Mouse (Mus musculus) myocyte (in vitro differentiated cells): ENCODE measurements around the gene Fam110a. TPM values are rescaled to one million over a fixed set of nuclear protein-coding genes. Genes with fewer than 3 reads are reported as not detected.

Experiments used
- H3K27me3 ChIP-seq: one replicate; pipeline ENCODE4 v1.6.1; 2011; ENCODE audit not compliant: control insufficient read depth, insufficient read depth, insufficient read length
- H3K36me3 ChIP-seq: one replicate; pipeline ENCODE4 v1.6.1; 2011; ENCODE audit not compliant: control insufficient read depth, insufficient read depth
- H3K4me2 ChIP-seq: one replicate; pipeline ENCODE4 v1.6.1; 2011; ENCODE audit warnings: low read depth, control low read depth
- H3K4me3 ChIP-seq: one replicate; pipeline ENCODE4 v1.5.1; 2011; ENCODE audit warnings: mild to moderate bottlenecking, control low read depth, moderate library complexity
- H3K79me2 ChIP-seq: one replicate; pipeline ENCODE4 v1.6.1; 2011; ENCODE audit not compliant: control insufficient read depth, insufficient read depth
- H3ac ChIP-seq: one replicate; pipeline ENCODE4 v1.6.1; 2011; ENCODE audit not compliant: control insufficient read depth, insufficient read length
- CEBPB ChIP-seq: IDR thresholded peaks from 2 replicates; pipeline ENCODE4 v1.6.1; 2011; ENCODE audit warnings: mild to moderate bottlenecking, moderate library complexity; ENCODE audit not compliant: poor library complexity, insufficient read depth, severe bottlenecking
- E2F4 ChIP-seq: IDR thresholded peaks from one replicate; pipeline ENCODE4 v1.6.1; 2011; ENCODE audit warnings: mild to moderate bottlenecking, control low read depth, moderate library complexity; ENCODE audit not compliant: insufficient read depth
- MAX ChIP-seq: IDR thresholded peaks from one replicate; pipeline ENCODE4 v1.6.1; 2011; ENCODE audit warnings: low read depth, mild to moderate bottlenecking, control low read depth
- MYOD1 ChIP-seq, 3 experiments: IDR thresholded peaks; one replicate each; pipeline ENCODE4 v1.6.1; 2011; ENCODE audit warnings: control low read depth in 2 of 3, low read depth in 2 of 3, mild to moderate bottlenecking in 2 of 3, moderate library complexity in 1 of 3; ENCODE audit not compliant: insufficient read length in 2 of 3, control insufficient read depth in 1 of 3
- MYOG ChIP-seq, 3 experiments: IDR thresholded peaks; one replicate each; pipeline ENCODE4 v1.6.1; 2011; ENCODE audit warnings: control low read depth in 2 of 3, low read depth in 2 of 3, mild to moderate bottlenecking in 2 of 3; ENCODE audit not compliant: insufficient read length in 2 of 3, control insufficient read depth in 1 of 3, insufficient read depth in 1 of 3
- POLR2A ChIP-seq: IDR thresholded peaks from one replicate; pipeline ENCODE4 v1.6.1; 2011; ENCODE audit warnings: low read depth, mild to moderate bottlenecking, control low read depth, moderate library complexity; ENCODE audit not compliant: insufficient read length
- POLR2AphosphoS2 ChIP-seq: IDR thresholded peaks from one replicate; pipeline ENCODE4 v1.6.1; 2011; ENCODE audit warnings: low read depth, control low read depth; ENCODE audit not compliant: insufficient read length
- REST ChIP-seq: IDR thresholded peaks from one replicate; pipeline ENCODE4 v1.6.1; 2011; ENCODE audit warnings: mild to moderate bottlenecking, control low read depth, moderate library complexity; ENCODE audit not compliant: insufficient read depth, insufficient read length
- SRF ChIP-seq: IDR thresholded peaks from one replicate; pipeline ENCODE4 v1.6.1; 2011; ENCODE audit warnings: low read depth; ENCODE audit not compliant: control insufficient read depth, insufficient read length
- TCF12 ChIP-seq: IDR thresholded peaks from one replicate; pipeline ENCODE4 v1.6.1; 2011; ENCODE audit warnings: mild to moderate bottlenecking, control low read depth; ENCODE audit not compliant: poor library complexity, insufficient read depth, severe bottlenecking
- TCF3 ChIP-seq: IDR thresholded peaks from one replicate; pipeline ENCODE4 v1.6.1; 2011; ENCODE audit warnings: low read depth, control low read depth; ENCODE audit not compliant: insufficient read length
- USF1 ChIP-seq: IDR thresholded peaks from one replicate; pipeline ENCODE4 v1.6.1; 2011; ENCODE audit warnings: low read depth, mild to moderate bottlenecking, control low read depth, moderate library complexity
- polyA plus RNA-seq: library from polyadenylated mRNA; unstranded; fragments of >200 nt; fragmentation: generic; extraction: Trizol; gene quantifications from one replicate; pipeline ENCODE4 v1.2.1, GENCODE M21; 2012; ENCODE audit warnings: missing spikeins

Gene Fam110a
- 21.0 TPM for polyA plus RNA-seq

GRCm38 (mm10) chr2:151979470-151980354, at the start of gene Fam110a:
Fam110a (minus strand) TSS chr2:151980219.
- Histone ChIP-seq H3K4me3 (peak within 1 kb of the TSS; percentile 80), H3K79me2 (peaks cover 53% of the 10 kb centered on the region), H3K27me3 (no peaks in the 10 kb centered on the region), H3ac (peak within 1 kb of the TSS; percentile 54), H3K36me3 (no peaks in the 10 kb centered on the region), H3K4me2 (peak within 1 kb of the TSS; percentile 90)
- TF ChIP-seq SRF (no peak), POLR2A (peak; percentile 57), TCF12 (no peak), REST (no peak), MYOG (IDR thresholded peaks at IDR 0.05; ENCODE audit: control insufficient read depth in 1 of 3, insufficient read depth in 1 of 3, insufficient read length in 2 of 3, low read depth in 2 of 3) (peak; percentile 52 to 87 (median 81)), USF1 (no peak), E2F4 (peak; percentile 94), MAX (no peak), TCF3 (peak; percentile 51), CEBPB (no peak), MYOD1 (IDR thresholded peaks at IDR 0.05; ENCODE audit: control insufficient read depth in 1 of 3, insufficient read length in 2 of 3, low read depth in 2 of 3) (peak in 2 of 3 experiments; percentile 74 to 87), POLR2AphosphoS2 (peak; percentile 56)

- no peak for TF ChIP-seq POLR2A
- TF ChIP-seq TCF12, result no peak
- TF ChIP-seq E2F4, result no peak
- Histone ChIP-seq H3K4me3 (no peak overlapping the region), H3K36me3 (no peaks in the 10 kb centered on the region), H3ac (no peak overlapping the region), H3K27me3 (peaks cover 3% of the 10 kb centered on the region), H3K79me2 (no peaks in the 10 kb centered on the region), H3K4me2 (peak overlapping the region; percentile 66)
Measured at GRCm38 (mm10) chr2:152029252-152030082, 49.4 kb upstream of the Fam110a start.

GRCm38 (mm10) chr2:152024883-152025422, 44.9 kb upstream of the Fam110a start:
- Histone ChIP-seq H3K79me2 (no peaks in the 10 kb centered on the region), H3ac (no peak overlapping the region), H3K4me3 (no peak overlapping the region), H3K27me3 (peaks cover 3% of the 10 kb centered on the region), H3K36me3 (no peaks in the 10 kb centered on the region), H3K4me2 (no peak overlapping the region)
- TF ChIP-seq MYOD1 (IDR thresholded peaks at IDR 0.05; ENCODE audit: control insufficient read depth in 1 of 3, insufficient read length in 2 of 3, low read depth in 2 of 3) (peak in 1 of 3 experiments; percentile 12), POLR2AphosphoS2 (no peak)

- H3K4me2 ChIP-seq, result no peak overlapping the region
- no peaks in the 10 kb centered on the region for H3K36me3 ChIP-seq
- H3K4me3 ChIP-seq, result no peak overlapping the region
- H3K79me2 ChIP-seq, result no peaks in the 10 kb centered on the region
- H3ac ChIP-seq, result no peak overlapping the region
- no peak for TF ChIP-seq TCF3
- no peak for TF ChIP-seq CEBPB
- TF ChIP-seq MYOD1 (IDR thresholded peaks at IDR 0.05; ENCODE audit: control insufficient read depth in 1 of 3, insufficient read length in 2 of 3, low read depth in 2 of 3), result no peak
- no peak for TF ChIP-seq MAX
- TF ChIP-seq E2F4, result no peak
- TF ChIP-seq MYOG (IDR thresholded peaks at IDR 0.05; ENCODE audit: control insufficient read depth in 1 of 3, insufficient read depth in 1 of 3, insufficient read length in 2 of 3, low read depth in 2 of 3), result no peak
- no peak for TF ChIP-seq REST
- no peak for TF ChIP-seq POLR2AphosphoS2
- TF ChIP-seq TCF12, result no peak
- TF ChIP-seq SRF, result no peak
- TF ChIP-seq POLR2A, result no peak
- no peak for TF ChIP-seq USF1
- peaks cover under 1% of the 10 kb centered on the region for H3K27me3 ChIP-seq
Measured at GRCm38 (mm10) chr2:152022022-152022421, 42.0 kb upstream of the Fam110a start.
